Mouse (Mus musculus): Measurements from ENCODE around the gene Phldb1. TPM values are rescaled to one million over a fixed set of nuclear protein-coding genes. Genes with fewer than 3 reads are reported as not detected.

Phldb1 gene
- polyA plus RNA-seq, 1 experiment from 2014 or later, result 21.4 TPM

- H3K27ac ChIP-seq (ENCODE audit: low read depth), result peak overlapping the region; percentile 5; the same call in 1 of the 2 replicates
- no peaks in the 10 kb centered on the region for H3K9me3 ChIP-seq (ENCODE audit: control insufficient read depth, low read length)
- H3K4me3 ChIP-seq (ENCODE audit: low read depth, low read length), result peak overlapping the region; percentile 60
- peaks cover 14% of the 10 kb centered on the region for H3K4me1 ChIP-seq (replicated peaks; ENCODE audit: control insufficient read depth, insufficient read depth, low read length)
- under 1% methylated on average over 79 of the region's 79 CpGs for WGBS
- peak; percentile 74 for DNase-seq (ENCODE audit: low spot score)
- peaks cover 6% of the 10 kb centered on the region; the same call in 1 of the 2 replicates for H3K27me3 ChIP-seq (replicated peaks; ENCODE audit: control insufficient read depth, insufficient read depth, low read length)
- peak overlapping the region; percentile 40 for H3K9ac ChIP-seq (ENCODE audit: low read length)
- peak; percentile 22; the same call in 1 of the 2 replicates for ATAC-seq (replicated peaks; ENCODE audit: low FRiP score, low TSS enrichment, low read depth)
- H3K4me2 ChIP-seq (ENCODE audit: low read length), result peak overlapping the region; percentile 87
- H3K36me3 ChIP-seq (ENCODE audit: control insufficient read depth, insufficient read depth, low read length), result no peaks in the 10 kb centered on the region
These were observed 1.1 kb downstream of the Phldb1 start for GRCm38 (mm10) chr9:44733671-44734523.

- WGBS, result 61% methylated on average over 12 of the region's 12 CpGs
- Histone ChIP-seq H3K9ac (ENCODE audit: low read length) (peak overlapping the region; percentile 40; the same call in 1 of the 2 replicates), H3K27ac (ENCODE audit: low read depth) (no peak overlapping the region), H3K27me3 (replicated peaks; ENCODE audit: control insufficient read depth, insufficient read depth, low read length) (peaks cover 6% of the 10 kb centered on the region; the same call in 1 of the 2 replicates), H3K36me3 (ENCODE audit: control insufficient read depth, insufficient read depth, low read length) (no peaks in the 10 kb centered on the region), H3K4me1 (replicated peaks; ENCODE audit: control insufficient read depth, insufficient read depth, low read length) (peaks cover 14% of the 10 kb centered on the region), H3K9me3 (ENCODE audit: control insufficient read depth, low read length) (no peaks in the 10 kb centered on the region), H3K4me2 (ENCODE audit: low read length) (peak overlapping the region; percentile 87), H3K4me3 (ENCODE audit: low read depth, low read length) (peak overlapping the region; percentile 60)
- ATAC-seq (replicated peaks; ENCODE audit: low FRiP score, low TSS enrichment, low read depth), result no peak
- no peak for DNase-seq (ENCODE audit: low spot score)
These were observed 2.0 kb downstream of the Phldb1 start for GRCm38 (mm10) chr9:44732921-44733530.

GRCm38 (mm10) chr9:44732130-44732549 lies 2.9 kb downstream of the Phldb1 start:
- Histone ChIP-seq H3K9ac (ENCODE audit: low read length) (no peak overlapping the region), H3K4me3 (ENCODE audit: low read depth, low read length) (no peak overlapping the region), H3K4me2 (ENCODE audit: low read length) (no peak overlapping the region), H3K27ac (ENCODE audit: low read depth) (no peak overlapping the region), H3K36me3 (ENCODE audit: control insufficient read depth, insufficient read depth, low read length) (no peaks in the 10 kb centered on the region), H3K9me3 (ENCODE audit: control insufficient read depth, low read length) (no peaks in the 10 kb centered on the region), H3K27me3 (replicated peaks; ENCODE audit: control insufficient read depth, insufficient read depth, low read length) (peaks cover 6% of the 10 kb centered on the region; the same call in 1 of the 2 replicates), H3K4me1 (replicated peaks; ENCODE audit: control insufficient read depth, insufficient read depth, low read length) (peaks cover 14% of the 10 kb centered on the region)
- no peak for ATAC-seq (replicated peaks; ENCODE audit: low FRiP score, low TSS enrichment, low read depth)
- 51% methylated on average over 5 of the region's 5 CpGs for WGBS
- DNase-seq (ENCODE audit: low spot score), result peak; percentile 53

- Histone ChIP-seq H3K27ac (ENCODE audit: low read depth) (no peak overlapping the region), H3K27me3 (replicated peaks; ENCODE audit: control insufficient read depth, insufficient read depth, low read length) (no peaks in the 10 kb centered on the region), H3K36me3 (ENCODE audit: control insufficient read depth, insufficient read depth, low read length) (0 out of 2 replicates have a peak, but pooled peaks cover 2% of the 10 kb centered on the region), H3K4me1 (replicated peaks; ENCODE audit: control insufficient read depth, insufficient read depth, low read length) (peaks cover 24% of the 10 kb centered on the region), H3K4me3 (ENCODE audit: low read depth, low read length) (no peak overlapping the region), H3K9me3 (ENCODE audit: control insufficient read depth, low read length) (no peaks in the 10 kb centered on the region), H3K9ac (ENCODE audit: low read length) (no peak overlapping the region), H3K4me2 (ENCODE audit: low read length) (no peak overlapping the region)
- DNase-seq (ENCODE audit: low spot score) (no peak), ATAC-seq (replicated peaks; ENCODE audit: low FRiP score, low TSS enrichment, low read depth) (no peak)
- 63% methylated on average over 5 of the region's 5 CpGs for WGBS
These were observed 7.6 kb downstream of the Phldb1 start for GRCm38 (mm10) chr9:44727441-44727840.

- Histone ChIP-seq H3K4me2 (ENCODE audit: low read length) (no peak overlapping the region), H3K4me3 (ENCODE audit: low read depth, low read length) (no peak overlapping the region), H3K4me1 (replicated peaks; ENCODE audit: control insufficient read depth, insufficient read depth, low read length) (peaks cover 25% of the 10 kb centered on the region), H3K9me3 (ENCODE audit: control insufficient read depth, low read length) (no peaks in the 10 kb centered on the region), H3K36me3 (ENCODE audit: control insufficient read depth, insufficient read depth, low read length) (0 out of 2 replicates have a peak, but pooled peaks cover 2% of the 10 kb centered on the region), H3K27ac (ENCODE audit: low read depth) (no peak overlapping the region), H3K27me3 (replicated peaks; ENCODE audit: control insufficient read depth, insufficient read depth, low read length) (no peaks in the 10 kb centered on the region), H3K9ac (ENCODE audit: low read length) (no peak overlapping the region)
- WGBS, result 34% methylated on average over 10 of the region's 10 CpGs
- DNase-seq (ENCODE audit: low spot score) (no peak), ATAC-seq (replicated peaks; ENCODE audit: low FRiP score, low TSS enrichment, low read depth) (0 out of 2 replicates have a peak, but pooled peaks have one; percentile 9)
These were observed 8.4 kb downstream of the Phldb1 start for GRCm38 (mm10) chr9:44726431-44727146.

GRCm38 (mm10) chr9:44724665-44725064 lies 10.3 kb downstream of the Phldb1 start:
- Histone ChIP-seq H3K4me2 (ENCODE audit: low read length) (no peak overlapping the region), H3K4me3 (ENCODE audit: low read depth, low read length) (no peak overlapping the region), H3K9ac (ENCODE audit: low read length) (no peak overlapping the region), H3K9me3 (ENCODE audit: control insufficient read depth, low read length) (no peaks in the 10 kb centered on the region), H3K4me1 (replicated peaks; ENCODE audit: control insufficient read depth, insufficient read depth, low read length) (peaks cover 35% of the 10 kb centered on the region), H3K27ac (ENCODE audit: low read depth) (no peak overlapping the region; the same call in 1 of the 2 replicates), H3K36me3 (ENCODE audit: control insufficient read depth, insufficient read depth, low read length) (0 out of 2 replicates have a peak, but pooled peaks cover 2% of the 10 kb centered on the region), H3K27me3 (replicated peaks; ENCODE audit: control insufficient read depth, insufficient read depth, low read length) (no peaks in the 10 kb centered on the region)
- ATAC-seq (replicated peaks; ENCODE audit: low FRiP score, low TSS enrichment, low read depth), result no peak
- 57% methylated on average over 2 of the region's 2 CpGs for WGBS
- no peak for DNase-seq (ENCODE audit: low spot score)

- Histone ChIP-seq H3K9me3 (ENCODE audit: control insufficient read depth, low read length) (no peaks in the 10 kb centered on the region), H3K36me3 (ENCODE audit: control insufficient read depth, insufficient read depth, low read length) (0 out of 2 replicates have a peak, but pooled peaks cover 2% of the 10 kb centered on the region), H3K27me3 (replicated peaks; ENCODE audit: control insufficient read depth, insufficient read depth, low read length) (no peaks in the 10 kb centered on the region), H3K4me1 (replicated peaks; ENCODE audit: control insufficient read depth, insufficient read depth, low read length) (peaks cover 35% of the 10 kb centered on the region), H3K4me2 (ENCODE audit: low read length) (no peak overlapping the region), H3K27ac (ENCODE audit: low read depth) (no peak overlapping the region; the same call in 1 of the 2 replicates), H3K4me3 (ENCODE audit: low read depth, low read length) (no peak overlapping the region), H3K9ac (ENCODE audit: low read length) (no peak overlapping the region)
- WGBS, result 34% methylated on average over 6 of the region's 6 CpGs
- DNase-seq (ENCODE audit: low spot score), result no peak
- no peak for ATAC-seq (replicated peaks; ENCODE audit: low FRiP score, low TSS enrichment, low read depth)
These were observed 10.8 kb downstream of the Phldb1 start for GRCm38 (mm10) chr9:44724223-44724622.

- 50% methylated on average over 11 of the region's 11 CpGs for WGBS
- H3K4me3 ChIP-seq (ENCODE audit: low read depth, low read length), result no peak overlapping the region
- peaks cover 35% of the 10 kb centered on the region for H3K4me1 ChIP-seq (replicated peaks; ENCODE audit: control insufficient read depth, insufficient read depth, low read length)
- H3K27me3 ChIP-seq (replicated peaks; ENCODE audit: control insufficient read depth, insufficient read depth, low read length), result no peaks in the 10 kb centered on the region
- no peaks in the 10 kb centered on the region for H3K9me3 ChIP-seq (ENCODE audit: control insufficient read depth, low read length)
- no peak overlapping the region for H3K9ac ChIP-seq (ENCODE audit: low read length)
- ATAC-seq (replicated peaks; ENCODE audit: low FRiP score, low TSS enrichment, low read depth), result no peak
- no peak for DNase-seq (ENCODE audit: low spot score)
- no peak overlapping the region for H3K4me2 ChIP-seq (ENCODE audit: low read length)
- H3K27ac ChIP-seq (ENCODE audit: low read depth), result peak overlapping the region; percentile 33
- H3K36me3 ChIP-seq (ENCODE audit: control insufficient read depth, insufficient read depth, low read length), result 0 out of 2 replicates have a peak, but pooled peaks cover 2% of the 10 kb centered on the region
These were observed 11.4 kb downstream of the Phldb1 start for GRCm38 (mm10) chr9:44723521-44724041.

Data from intestine, embryonic 14.5 days (tissue).